Mouse (Mus musculus) bone marrow macrophage, adult 2 months (primary cell): Measurements from ENCODE around the gene Spsb3.

Experiments
- CTCF ChIP-seq: IDR thresholded peaks from 2 replicates; pipeline ENCODE4 v1.5.1; 2012; ENCODE audit warnings: low read depth, mild to moderate bottlenecking, low read length, moderate library complexity
- POLR2A ChIP-seq: IDR thresholded peaks from 2 replicates; pipeline ENCODE4 v1.6.1; 2012; ENCODE audit warnings: mild to moderate bottlenecking, low read depth, low read length, borderline replicate concordance

- TF ChIP-seq POLR2A (no peak), CTCF (no peak)
These were observed 4.9 kb downstream of the Spsb3 start for GRCm38 (mm10) chr17:24891321-24891720.
